In genomic region chr15:69576742-69577141, GRCm38 (mm10) we compare ENCODE assay signal across 20 mouse cellular contexts.
DNase-seq lines count a peak whose midpoint lies in the region; ATAC-seq lines count a peak whose summit lies in the region.
"Had no signal": no experiment of that assay in that cellular context is flagged by ENCODE, and none has a peak within 500 bp of the region (broad histone marks: within the 10 kb centered on the region; RNA-seq: fewer than 3 reads in every experiment).

No protein-coding gene starts in this region.

- WGBS in embryonic facial prominence, embryonic 14.5 days = 21% methylated on average over 2 of the region's 2 CpGs
- WGBS in kidney, embryonic 14.5 days = 18% methylated on average over 2 of the region's 2 CpGs

- H3K4me3 ChIP-seq in embryonic facial prominence, embryonic 14.5 days (ENCODE audit: low read depth, low read length) = no peak overlapping the region
- no peak overlapping the region for H3K4me3 ChIP-seq in kidney, embryonic 14.5 days (ENCODE audit: low read length)
- H3K4me3 ChIP-seq: hindbrain, embryonic 13.5 days; left cerebral cortex, adult 2 months; megakaryocyte, embryonic 14.5 days; midbrain, embryonic 15.5 days had no signal

- no peaks in the 10 kb centered on the region for H3K27me3 ChIP-seq in embryonic facial prominence, embryonic 14.5 days (replicated peaks; ENCODE audit: control insufficient read depth, insufficient read depth, low read length)
- no peaks in the 10 kb centered on the region for H3K27me3 ChIP-seq in kidney, embryonic 14.5 days (ENCODE audit: control insufficient read depth, insufficient read depth, low read length)
- H3K27me3 ChIP-seq: megakaryocyte, embryonic 14.5 days; midbrain, embryonic 15.5 days had no signal

- H3K27ac ChIP-seq in embryonic facial prominence, embryonic 14.5 days (replicated peaks; ENCODE audit: low read depth, low read length) = no peak overlapping the region
- no peak overlapping the region for H3K27ac ChIP-seq in kidney, embryonic 14.5 days (ENCODE audit: low read depth, low read length)
- H3K27ac ChIP-seq: hindbrain, embryonic 13.5 days; left cerebral cortex, adult 2 months; midbrain, embryonic 15.5 days had no signal

- DNase-seq in embryonic facial prominence, embryonic 14.5 days (ENCODE audit: low spot score) = peak; percentile 11
- DNase-seq in mesoderm, embryonic 11.5 days (ENCODE audit: low read depth, low spot score) = peak; percentile 6
- DNase-seq in gastrocnemius, postnatal 10 days = no peak
- no peak for DNase-seq in cerebellum, postnatal 10 days
- DNase-seq in urinary bladder, adult 2 months (ENCODE audit: low spot score) = no peak
- DNase-seq: B cell, adult 2 months; cerebellum, adult 18-20 months; heart, postnatal 10 days; layer of hippocampus, adult 9-11 months; left cerebral cortex, postnatal 4 days; liver; lung, postnatal 10 days; thymus, postnatal 4 days had no signal

- no peak overlapping the region for H3K4me2 ChIP-seq in embryonic facial prominence, embryonic 14.5 days (ENCODE audit: low read depth, low read length)
- H3K4me2 ChIP-seq in kidney, embryonic 14.5 days (replicated peaks; ENCODE audit: low read depth, low read length) = no peak overlapping the region
- H3K4me2 ChIP-seq: heart, embryonic 11.5 days; hindbrain, embryonic 13.5 days; midbrain, embryonic 15.5 days had no signal

- H3K9me3 ChIP-seq in embryonic facial prominence, embryonic 14.5 days (ENCODE audit: control insufficient read depth, low read length) = no peaks in the 10 kb centered on the region
- no peaks in the 10 kb centered on the region for H3K9me3 ChIP-seq in kidney, embryonic 14.5 days (ENCODE audit: control insufficient read depth, low read length)
- H3K9me3 ChIP-seq: megakaryocyte, embryonic 14.5 days; midbrain, embryonic 15.5 days had no signal

- H3K36me3 ChIP-seq in embryonic facial prominence, embryonic 14.5 days (ENCODE audit: control insufficient read depth, insufficient read depth, low read length) = no peaks in the 10 kb centered on the region
- no peaks in the 10 kb centered on the region for H3K36me3 ChIP-seq in kidney, embryonic 14.5 days (ENCODE audit: control insufficient read depth, insufficient read depth, low read length)
- H3K36me3 ChIP-seq: hindbrain, embryonic 13.5 days; midbrain, embryonic 15.5 days had no signal

- peak; percentile 52 for ATAC-seq in common myeloid progenitor, adult 5-6 weeks (replicated peaks; ENCODE audit: low read depth, poor library complexity, severe bottlenecking)
- ATAC-seq in embryonic facial prominence, embryonic 14.5 days (ENCODE audit: low read depth) = no peak
- ATAC-seq in kidney, embryonic 14.5 days (ENCODE audit: low FRiP score, low TSS enrichment) = peak; percentile 72; the same call in 1 of the 2 replicates
- ATAC-seq: midbrain, embryonic 15.5 days had no signal

- H3K4me1 ChIP-seq in embryonic facial prominence, embryonic 14.5 days (ENCODE audit: control insufficient read depth, insufficient read depth, low read length) = no peaks in the 10 kb centered on the region
- no peaks in the 10 kb centered on the region for H3K4me1 ChIP-seq in kidney, embryonic 14.5 days (ENCODE audit: control insufficient read depth, insufficient read depth, low read length)

- H3K9ac ChIP-seq in embryonic facial prominence, embryonic 14.5 days (ENCODE audit: low read depth, low read length) = no peak overlapping the region
- no peak overlapping the region for H3K9ac ChIP-seq in kidney, embryonic 14.5 days (ENCODE audit: low read depth, low read length)
- H3K9ac ChIP-seq: hindbrain, embryonic 13.5 days; midbrain, embryonic 15.5 days had no signal

Comparison
In these comparisons a context has a peak if more than half of its experiments do, and no peak if none do; other contexts are left out.
1. DNase-seq: peak in embryonic facial prominence, embryonic 14.5 days (single experiment) and mesoderm, embryonic 11.5 days (single experiment); none in gastrocnemius, postnatal 10 days (single experiment), cerebellum, postnatal 10 days (0 of 2) and urinary bladder, adult 2 months (single experiment).